Mouse (Mus musculus) R1 (cell line): ENCODE measurements around the gene Degs2.

Experiments used
- DNase-seq: peaks from one replicate; pipeline ENCODE4 v3.0.0-alpha.2; 2018; ENCODE audit warnings: low read depth, low spot score

Gene Degs2

GRCm38 (mm10) chr12:108700037-108700436 lies 2.1 kb downstream of the Degs2 start:
- no peak for DNase-seq

- DNase-seq, result no peak
Measured at GRCm38 (mm10) chr12:108699576-108699975, 2.5 kb downstream of the Degs2 start.

GRCm38 (mm10) chr12:108698697-108699471 lies 3.2 kb downstream of the Degs2 start:
- DNase-seq, result no peak

- DNase-seq, result no peak
Measured at GRCm38 (mm10) chr12:108694223-108694622, 7.9 kb downstream of the Degs2 start.

GRCm38 (mm10) chr12:108693592-108693991 lies 8.5 kb downstream of the Degs2 start:
- DNase-seq, result no peak

GRCm38 (mm10) chr12:108690529-108690928 lies 11.6 kb downstream of the Degs2 start:
- no peak for DNase-seq

- DNase-seq, result peak; percentile 23
Measured at GRCm38 (mm10) chr12:108689167-108689566, 12.9 kb downstream of the Degs2 start.

GRCm38 (mm10) chr12:108686926-108687325 lies 15.2 kb downstream of the Degs2 start:
- DNase-seq, result peak; percentile 63

- peak; percentile 46 for DNase-seq
Measured at GRCm38 (mm10) chr12:108686463-108686862, 15.7 kb downstream of the Degs2 start.

GRCm38 (mm10) chr12:108682240-108683023 lies 19.7 kb downstream of the Degs2 start:
- DNase-seq, result no peak

- no peak for DNase-seq
Measured at GRCm38 (mm10) chr12:108680861-108681260, 21.3 kb downstream of the Degs2 start.

- DNase-seq, result no peak
Measured at GRCm38 (mm10) chr12:108678366-108678765, 23.7 kb downstream of the Degs2 start.

- DNase-seq, result no peak
Measured at GRCm38 (mm10) chr12:108677116-108677515, 25.0 kb downstream of the Degs2 start.

- DNase-seq, result peak; percentile 32
Measured at GRCm38 (mm10) chr12:108675614-108676401, 26.3 kb downstream of the Degs2 start.

- DNase-seq, result no peak
Measured at GRCm38 (mm10) chr12:108674916-108675315, 27.2 kb downstream of the Degs2 start.

GRCm38 (mm10) chr12:108674502-108674901 lies 27.6 kb downstream of the Degs2 start:
- no peak for DNase-seq

- DNase-seq, result no peak
Measured at GRCm38 (mm10) chr12:108673546-108673945, 28.6 kb downstream of the Degs2 start.

GRCm38 (mm10) chr12:108672908-108673307 lies 29.2 kb downstream of the Degs2 start:
- no peak for DNase-seq

- DNase-seq, result no peak
Measured at GRCm38 (mm10) chr12:108671541-108671940, 30.6 kb downstream of the Degs2 start.

GRCm38 (mm10) chr12:108668606-108669235 lies 33.4 kb downstream of the Degs2 start:
- DNase-seq, result no peak

GRCm38 (mm10) chr12:108657350-108657749 lies 44.8 kb downstream of the Degs2 start:
- DNase-seq, result peak; percentile 85
